Mouse (Mus musculus) brain, adult 2 months (tissue): ENCODE data around the gene Fcna.

Experiments
- DNase-seq: peaks from one replicate; pipeline ENCODE4 v3.0.0; 2011; ENCODE audit warnings: low read depth, low spot score

The Fcna gene

GRCm38 (mm10) chr2:25608671-25609070 is 19.2 kb downstream of the Fcna start:
- no peak for DNase-seq

GRCm38 (mm10) chr2:25607761-25608622 is 19.8 kb downstream of the Fcna start, which contains the start of gene Rabl6:
Gene Rabl6 (minus strand): TSS chr2:25608521.
- DNase-seq = peak; percentile 94

GRCm38 (mm10) chr2:25602526-25602925 is 25.3 kb downstream of the Fcna start:
- DNase-seq = peak; percentile 17

GRCm38 (mm10) chr2:25600037-25600436 is 27.8 kb downstream of the Fcna start:
- no peak for DNase-seq

GRCm38 (mm10) chr2:25598749-25599148 is 29.1 kb downstream of the Fcna start:
- no peak for DNase-seq

- DNase-seq = no peak
Observed at GRCm38 (mm10) chr2:25596765-25597510, 30.9 kb downstream of the Fcna start.

GRCm38 (mm10) chr2:25591863-25592262 is 36.0 kb downstream of the Fcna start:
- peak; percentile 69 for DNase-seq

- DNase-seq = peak; percentile 30
Observed at GRCm38 (mm10) chr2:25588227-25588907, 39.5 kb downstream of the Fcna start.

GRCm38 (mm10) chr2:25587290-25587689 is 40.5 kb downstream of the Fcna start:
- no peak for DNase-seq

- no peak for DNase-seq
Observed at GRCm38 (mm10) chr2:25585601-25586000, 42.2 kb downstream of the Fcna start.

- no peak for DNase-seq
Observed at GRCm38 (mm10) chr2:25584856-25585255, 43.0 kb downstream of the Fcna start.

- DNase-seq = peak; percentile 54
Observed at GRCm38 (mm10) chr2:25584152-25584551, 43.7 kb downstream of the Fcna start.

GRCm38 (mm10) chr2:25583571-25583970 is 44.3 kb downstream of the Fcna start:
- DNase-seq = no peak

GRCm38 (mm10) chr2:25583120-25583481 is 44.7 kb downstream of the Fcna start:
- no peak for DNase-seq

GRCm38 (mm10) chr2:25582466-25583119 is 45.2 kb downstream of the Fcna start:
- peak; percentile 92 for DNase-seq

GRCm38 (mm10) chr2:25581901-25582301 is 45.9 kb downstream of the Fcna start:
- DNase-seq = peak; percentile 97

GRCm38 (mm10) chr2:25581294-25581864 is 46.5 kb downstream of the Fcna start, which contains the start of gene Ajm1:
Gene Ajm1 (minus strand): TSS chr2:25581757.
- peak; percentile 93 for DNase-seq

- peak; percentile 73 for DNase-seq
Observed at GRCm38 (mm10) chr2:25580621-25581101, 47.2 kb downstream of the Fcna start.

- peak; percentile 92 for DNase-seq
Observed at GRCm38 (mm10) chr2:25579737-25580460, 47.9 kb downstream of the Fcna start.
